Mouse (Mus musculus) midbrain, embryonic 15.5 days (tissue): ENCODE measurements around the gene Cmtr2. TPM values are rescaled to one million over a fixed set of nuclear protein-coding genes. Genes with fewer than 3 reads are reported as not detected.
A peak's percentile ranks its signal among the peaks of the same experiment; 100 is the strongest.

Source experiments
- ATAC-seq: fragments of 200-750 bp; cut with Nextera tagmentation; replicated peaks from 2 replicates; pipeline ENCODE4 v1.8.0; 2017; ENCODE audit warnings: moderate TSS enrichment
- H3K27ac ChIP-seq: fragments of 300-500 bp; sonication (generic); 2 replicates; pipeline ENCODE4 v1.5.1; 2015; ENCODE audit warnings: mild to moderate bottlenecking, inconsistent platforms
- H3K27me3 ChIP-seq: fragments of 300-500 bp; sonication (generic); replicated peaks from 2 replicates; pipeline ENCODE4 v1.6.1; 2015; ENCODE audit warnings: inconsistent platforms
- H3K36me3 ChIP-seq: fragments of 300-500 bp; sonication (generic); replicated peaks from 2 replicates; pipeline ENCODE4 v1.6.1; 2015; ENCODE audit warnings: inconsistent platforms
- H3K4me1 ChIP-seq: fragments of 300-500 bp; sonication (generic); 2 replicates; pipeline ENCODE4 v1.6.1; 2015; ENCODE audit warnings: inconsistent platforms
- H3K4me2 ChIP-seq: fragments of 300-500 bp; sonication (generic); 2 replicates; pipeline ENCODE4 v1.6.1; 2015; ENCODE audit warnings: inconsistent platforms, mild to moderate bottlenecking, moderate library complexity
- H3K4me3 ChIP-seq: fragments of 300-500 bp; sonication (generic); 2 replicates; pipeline ENCODE4 v1.5.1; 2015; ENCODE audit warnings: mild to moderate bottlenecking, inconsistent platforms
- H3K9ac ChIP-seq: fragments of 300-500 bp; sonication (generic); 2 replicates; pipeline ENCODE4 v1.6.1; 2015; ENCODE audit warnings: mild to moderate bottlenecking, inconsistent platforms
- H3K9me3 ChIP-seq: fragments of 300-500 bp; sonication (generic); 2 replicates; pipeline ENCODE4 v1.6.1; 2016; ENCODE audit warnings: inconsistent platforms
- WGBS: fragments of 180-500 bp; shearing (Covaris S2); methylation state at CpG from one replicate; pipeline ENCODE4 v1.1.7; 2015; ENCODE audit warnings: mixed read lengths; 5-methylcytosine and 5-hydroxymethylcytosine counted together
- polyA plus RNA-seq: library from polyadenylated mRNA; unstranded; fragments of >200 nt; fragmentation: Nextera tagmentation; extraction: Ambion mirVana; gene quantifications from 2 replicates; pipeline ENCODE4 v1.2.1, GENCODE M21; 2015

Gene Cmtr2
- polyA plus RNA-seq = 11.4 and 12.5 TPM in 2 replicates

- H3K9me3 ChIP-seq = no peaks in the 10 kb centered on the region
- 73% methylated on average over 7 of the region's 7 CpGs for WGBS
- H3K4me2 ChIP-seq = no peak within 1 kb of the TSS
- no peak within 1 kb of the TSS for H3K9ac ChIP-seq
- H3K36me3 ChIP-seq = no peaks in the 10 kb centered on the region
- ATAC-seq = no peak
- H3K4me3 ChIP-seq = no peak within 1 kb of the TSS
- peaks cover 26% of the 10 kb centered on the region for H3K4me1 ChIP-seq
- H3K27me3 ChIP-seq = no peaks in the 10 kb centered on the region
- H3K27ac ChIP-seq = no peak within 1 kb of the TSS
These were observed at the start of gene Cmtr2 for GRCm38 (mm10) chr8:110215365-110215764. TSS of gene Cmtr2 (plus strand) at chr8:110215665.

- peaks cover 21% of the 10 kb centered on the region for H3K27me3 ChIP-seq
- H3K27ac ChIP-seq = no peak overlapping the region
- no peak for ATAC-seq
- H3K4me2 ChIP-seq = 0 out of 2 replicates have a peak overlapping the region, but pooled peaks have one; percentile 52
- H3K36me3 ChIP-seq = no peaks in the 10 kb centered on the region
- H3K9ac ChIP-seq = no peak overlapping the region
- peaks cover 4% of the 10 kb centered on the region for H3K4me1 ChIP-seq
- no peaks in the 10 kb centered on the region for H3K9me3 ChIP-seq
- 79% methylated on average over 8 of the region's 8 CpGs for WGBS
- H3K4me3 ChIP-seq = no peak overlapping the region
These were observed 49.2 kb upstream of the Cmtr2 start for GRCm38 (mm10) chr8:110166270-110166669.

- Histone ChIP-seq H3K4me1 (peaks cover 8% of the 10 kb centered on the region), H3K27me3 (peaks cover 21% of the 10 kb centered on the region), H3K4me3 (peak within 1 kb of the TSS; percentile 35), H3K4me2 (peak within 1 kb of the TSS; percentile 52), H3K9ac (peak within 1 kb of the TSS; percentile 18), H3K9me3 (no peaks in the 10 kb centered on the region), H3K27ac (no peak within 1 kb of the TSS), H3K36me3 (no peaks in the 10 kb centered on the region)
- WGBS = under 1% methylated on average over 23 of the region's 33 CpGs
- peak; percentile 87 for ATAC-seq
These were observed 47.4 kb upstream of the Cmtr2 start, which contains the start of gene Calb2 for GRCm38 (mm10) chr8:110168046-110168445. TSS of gene Calb2 (minus strand) at chr8:110168210.

- Histone ChIP-seq H3K4me3 (no peak overlapping the region), H3K9me3 (no peaks in the 10 kb centered on the region), H3K27ac (peak overlapping the region; percentile 23), H3K27me3 (peaks cover 21% of the 10 kb centered on the region), H3K4me2 (no peak overlapping the region), H3K36me3 (no peaks in the 10 kb centered on the region), H3K4me1 (peaks cover 8% of the 10 kb centered on the region), H3K9ac (no peak overlapping the region)
- ATAC-seq = no peak
- 38% methylated on average over 6 of the region's 6 CpGs for WGBS
These were observed 43.3 kb upstream of the Cmtr2 start for GRCm38 (mm10) chr8:110172161-110172560.

GRCm38 (mm10) chr8:110174826-110175225 is 40.6 kb upstream of the Cmtr2 start:
- Histone ChIP-seq H3K27ac (no peak overlapping the region), H3K4me2 (no peak overlapping the region), H3K36me3 (no peaks in the 10 kb centered on the region), H3K9ac (no peak overlapping the region), H3K9me3 (no peaks in the 10 kb centered on the region), H3K4me3 (no peak overlapping the region), H3K27me3 (peaks cover 5% of the 10 kb centered on the region; the same call in 1 of the 2 replicates), H3K4me1 (peaks cover 11% of the 10 kb centered on the region)
- 90% methylated on average over 4 of the region's 4 CpGs for WGBS
- ATAC-seq = no peak

- ATAC-seq = peak; percentile 53
- Histone ChIP-seq H3K4me3 (no peak overlapping the region), H3K27me3 (no peaks in the 10 kb centered on the region), H3K4me1 (peaks cover 12% of the 10 kb centered on the region), H3K9me3 (no peaks in the 10 kb centered on the region), H3K36me3 (no peaks in the 10 kb centered on the region), H3K4me2 (peak overlapping the region; percentile 11; the same call in 1 of the 2 replicates), H3K9ac (no peak overlapping the region), H3K27ac (peak overlapping the region; percentile 38; the same call in 1 of the 2 replicates)
- 27% methylated on average over 22 of the region's 22 CpGs for WGBS
These were observed 37.9 kb upstream of the Cmtr2 start for GRCm38 (mm10) chr8:110177359-110178155.

GRCm38 (mm10) chr8:110182735-110183367 is 32.6 kb upstream of the Cmtr2 start:
- Histone ChIP-seq H3K9ac (no peak overlapping the region), H3K4me3 (no peak overlapping the region), H3K4me1 (peaks cover 20% of the 10 kb centered on the region), H3K27ac (peak overlapping the region; percentile 42), H3K4me2 (no peak overlapping the region), H3K27me3 (no peaks in the 10 kb centered on the region), H3K36me3 (no peaks in the 10 kb centered on the region), H3K9me3 (no peaks in the 10 kb centered on the region)
- WGBS = 49% methylated on average over 11 of the region's 11 CpGs
- peak; percentile 67; the same call in 1 of the 2 replicates for ATAC-seq

GRCm38 (mm10) chr8:110183748-110184147 is 31.7 kb upstream of the Cmtr2 start:
- no peak overlapping the region for H3K9ac ChIP-seq
- peak overlapping the region; percentile 42; the same call in 1 of the 2 replicates for H3K27ac ChIP-seq
- H3K27me3 ChIP-seq = no peaks in the 10 kb centered on the region
- 22% methylated on average over 11 of the region's 11 CpGs for WGBS
- H3K4me1 ChIP-seq = peaks cover 20% of the 10 kb centered on the region
- ATAC-seq = 0 out of 2 replicates have a peak, but pooled peaks have one; percentile 16
- H3K4me3 ChIP-seq = no peak overlapping the region
- no peaks in the 10 kb centered on the region for H3K9me3 ChIP-seq
- no peak overlapping the region for H3K4me2 ChIP-seq
- H3K36me3 ChIP-seq = no peaks in the 10 kb centered on the region

- no peak overlapping the region for H3K4me2 ChIP-seq
- no peak overlapping the region for H3K9ac ChIP-seq
- peaks cover 25% of the 10 kb centered on the region for H3K4me1 ChIP-seq
- H3K27me3 ChIP-seq = no peaks in the 10 kb centered on the region
- H3K9me3 ChIP-seq = no peaks in the 10 kb centered on the region
- no peak overlapping the region for H3K27ac ChIP-seq
- 86% methylated on average over 4 of the region's 4 CpGs for WGBS
- ATAC-seq = no peak
- no peaks in the 10 kb centered on the region for H3K36me3 ChIP-seq
- no peak overlapping the region for H3K4me3 ChIP-seq
These were observed 29.9 kb upstream of the Cmtr2 start for GRCm38 (mm10) chr8:110185538-110185937.

- Histone ChIP-seq H3K36me3 (no peaks in the 10 kb centered on the region), H3K4me2 (no peak overlapping the region), H3K4me1 (peaks cover 6% of the 10 kb centered on the region), H3K9ac (no peak overlapping the region), H3K4me3 (no peak overlapping the region), H3K9me3 (no peaks in the 10 kb centered on the region), H3K27me3 (no peaks in the 10 kb centered on the region), H3K27ac (peak overlapping the region; percentile 67)
- peak; percentile 54 for ATAC-seq
- WGBS = 13% methylated on average over 8 of the region's 8 CpGs
These were observed 26.3 kb upstream of the Cmtr2 start for GRCm38 (mm10) chr8:110188961-110189750.

- Histone ChIP-seq H3K27ac (no peak overlapping the region), H3K9ac (no peak overlapping the region), H3K4me1 (no peaks in the 10 kb centered on the region), H3K36me3 (no peaks in the 10 kb centered on the region), H3K27me3 (no peaks in the 10 kb centered on the region; the same call in 1 of the 2 replicates), H3K4me2 (no peak overlapping the region), H3K4me3 (no peak overlapping the region), H3K9me3 (no peaks in the 10 kb centered on the region)
- ATAC-seq = no peak
- WGBS = 4% methylated on average over 5 of the region's 5 CpGs
These were observed 18.8 kb upstream of the Cmtr2 start for GRCm38 (mm10) chr8:110196678-110197077.

GRCm38 (mm10) chr8:110201806-110202205 is 13.7 kb upstream of the Cmtr2 start:
- Histone ChIP-seq H3K27me3 (no peaks in the 10 kb centered on the region), H3K4me1 (0 out of 2 replicates have a peak, but pooled peaks cover 3% of the 10 kb centered on the region), H3K36me3 (no peaks in the 10 kb centered on the region), H3K9me3 (no peaks in the 10 kb centered on the region), H3K4me3 (no peak overlapping the region), H3K27ac (no peak overlapping the region), H3K9ac (no peak overlapping the region), H3K4me2 (no peak overlapping the region)
- no peak for ATAC-seq
- 28% methylated on average over 11 of the region's 11 CpGs for WGBS
